Mouse (Mus musculus): Measurements from ENCODE around the gene Rnf157. TPM values are rescaled to one million over a fixed set of nuclear protein-coding genes. Genes with fewer than 3 reads are reported as not detected.

Rnf157 gene
- polyA plus RNA-seq (2012; rRNA removed): 7.2 and 9.6 TPM in 2 replicates

GRCm38 (mm10) chr11:116412904-116413630, at the start of gene Rnf157:
TSS of gene Rnf157 (minus strand) at chr11:116413032.
- Histone ChIP-seq H3K27ac (ENCODE audit: control insufficient read depth, insufficient read depth, low read depth, low read length) (peak within 1 kb of the TSS; percentile 75), H3K4me3 (ENCODE audit: control insufficient read depth, low read depth, low read length) (peak within 1 kb of the TSS; percentile 92), H3K4me1 (ENCODE audit: control insufficient read depth, insufficient read depth, low read length) (peaks cover 13% of the 10 kb centered on the region), H3K27me3 (ENCODE audit: control insufficient read depth, insufficient read depth, low read length) (no peaks in the 10 kb centered on the region), H3K36me3 (ENCODE audit: control insufficient read depth, insufficient read depth, low read length) (no peaks in the 10 kb centered on the region)
- peak; percentile 22; the same call in 1 of the 2 replicates for TF ChIP-seq POLR2A (IDR thresholded peaks at IDR 0.05; ENCODE audit: control insufficient read depth, low read depth, low read length)
- no peak for TF ChIP-seq CTCF (IDR thresholded peaks at IDR 0.05; ENCODE audit: control insufficient read depth, insufficient read depth, insufficient replicate concordance, low read depth, low read length)

DNA sequence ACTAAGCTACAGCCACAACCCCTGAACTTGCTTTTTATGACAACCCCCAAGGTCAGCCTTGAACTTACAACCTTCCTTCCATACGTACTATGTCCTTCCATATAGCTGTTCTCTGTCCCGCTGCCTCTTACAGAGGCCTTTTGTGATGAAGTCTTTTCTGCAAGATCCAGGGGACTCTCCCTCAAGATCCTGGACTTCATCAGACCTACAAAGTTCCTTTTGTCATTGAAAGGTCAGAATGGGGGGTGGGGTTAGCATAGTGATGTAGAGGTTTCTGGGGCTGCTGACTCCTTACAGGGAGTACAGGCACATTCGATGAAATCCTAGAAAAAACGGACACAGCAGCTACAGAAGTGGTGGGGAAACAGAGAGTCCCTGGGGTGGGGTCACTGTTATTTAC, 47.0 kb upstream of the Rnf157 start:
- Histone ChIP-seq H3K4me1 (ENCODE audit: control insufficient read depth, insufficient read depth, low read length) (no peaks in the 10 kb centered on the region; the same call in 1 of the 2 replicates), H3K27me3 (ENCODE audit: control insufficient read depth, insufficient read depth, low read length) (no peaks in the 10 kb centered on the region), H3K27ac (ENCODE audit: control insufficient read depth, insufficient read depth, low read depth, low read length) (peak overlapping the region; percentile 90), H3K36me3 (ENCODE audit: control insufficient read depth, insufficient read depth, low read length) (no peaks in the 10 kb centered on the region; the same call in 1 of the 2 replicates), H3K4me3 (ENCODE audit: control insufficient read depth, low read depth, low read length) (peak overlapping the region; percentile 86)
- TF ChIP-seq CTCF (IDR thresholded peaks at IDR 0.05; ENCODE audit: control insufficient read depth, insufficient read depth, insufficient replicate concordance, low read depth, low read length) (no peak), POLR2A (IDR thresholded peaks at IDR 0.05; ENCODE audit: control insufficient read depth, low read depth, low read length) (no peak)

GRCm38 (mm10) chr11:116456234-116456633, 43.4 kb upstream of the Rnf157 start:
- H3K4me1 ChIP-seq (ENCODE audit: control insufficient read depth, insufficient read depth, low read length): no peaks in the 10 kb centered on the region; the same call in 1 of the 2 replicates
- no peak for TF ChIP-seq POLR2A (IDR thresholded peaks at IDR 0.05; ENCODE audit: control insufficient read depth, low read depth, low read length)
- H3K36me3 ChIP-seq (ENCODE audit: control insufficient read depth, insufficient read depth, low read length): no peaks in the 10 kb centered on the region; the same call in 1 of the 2 replicates
- H3K4me3 ChIP-seq (ENCODE audit: control insufficient read depth, low read depth, low read length): peak overlapping the region; percentile 5; the same call in 1 of the 2 replicates
- H3K27ac ChIP-seq (ENCODE audit: control insufficient read depth, insufficient read depth, low read depth, low read length): no peak overlapping the region
- H3K27me3 ChIP-seq (ENCODE audit: control insufficient read depth, insufficient read depth, low read length): no peaks in the 10 kb centered on the region

- H3K27me3 ChIP-seq (ENCODE audit: control insufficient read depth, insufficient read depth, low read length): no peaks in the 10 kb centered on the region
- no peaks in the 10 kb centered on the region; the same call in 1 of the 2 replicates for H3K4me1 ChIP-seq (ENCODE audit: control insufficient read depth, insufficient read depth, low read length)
- H3K4me3 ChIP-seq (ENCODE audit: control insufficient read depth, low read depth, low read length): no peak overlapping the region
- no peaks in the 10 kb centered on the region; the same call in 1 of the 2 replicates for H3K36me3 ChIP-seq (ENCODE audit: control insufficient read depth, insufficient read depth, low read length)
- TF ChIP-seq POLR2A (IDR thresholded peaks at IDR 0.05; ENCODE audit: control insufficient read depth, low read depth, low read length): no peak
- no peak overlapping the region for H3K27ac ChIP-seq (ENCODE audit: control insufficient read depth, insufficient read depth, low read depth, low read length)
These were observed 41.1 kb upstream of the Rnf157 start for GRCm38 (mm10) chr11:116453889-116454288.

DNA sequence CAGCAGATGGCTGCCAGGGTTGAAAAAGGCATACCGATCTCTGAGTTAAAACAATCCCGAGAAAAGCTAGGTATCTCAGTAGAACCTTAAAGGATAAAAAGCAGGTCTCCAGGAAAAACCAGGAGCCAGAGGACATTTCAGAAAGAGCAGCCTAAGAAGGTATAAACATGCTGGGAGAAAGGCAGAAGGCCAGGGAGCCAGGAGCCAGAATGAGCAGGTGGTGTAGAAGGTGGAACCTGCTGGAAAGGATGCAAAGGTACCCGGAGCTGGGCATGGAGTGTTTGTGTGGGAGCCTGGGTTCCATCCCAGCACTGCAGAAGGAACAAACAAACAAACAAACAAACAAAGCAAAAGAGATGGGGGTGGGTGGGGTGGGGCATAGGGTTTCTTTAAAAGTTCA, 36.5 kb upstream of the Rnf157 start:
- no peaks in the 10 kb centered on the region for H3K36me3 ChIP-seq (ENCODE audit: control insufficient read depth, insufficient read depth, low read length)
- no peak overlapping the region for H3K4me3 ChIP-seq (ENCODE audit: control insufficient read depth, low read depth, low read length)
- TF ChIP-seq CTCF (IDR thresholded peaks at IDR 0.05; ENCODE audit: control insufficient read depth, insufficient read depth, insufficient replicate concordance, low read depth, low read length) (no peak), POLR2A (IDR thresholded peaks at IDR 0.05; ENCODE audit: control insufficient read depth, low read depth, low read length) (no peak)
- H3K27ac ChIP-seq (ENCODE audit: control insufficient read depth, insufficient read depth, low read depth, low read length): no peak overlapping the region
- no peaks in the 10 kb centered on the region for H3K27me3 ChIP-seq (ENCODE audit: control insufficient read depth, insufficient read depth, low read length)
- H3K4me1 ChIP-seq (ENCODE audit: control insufficient read depth, insufficient read depth, low read length): peaks cover 10% of the 10 kb centered on the region

DNA sequence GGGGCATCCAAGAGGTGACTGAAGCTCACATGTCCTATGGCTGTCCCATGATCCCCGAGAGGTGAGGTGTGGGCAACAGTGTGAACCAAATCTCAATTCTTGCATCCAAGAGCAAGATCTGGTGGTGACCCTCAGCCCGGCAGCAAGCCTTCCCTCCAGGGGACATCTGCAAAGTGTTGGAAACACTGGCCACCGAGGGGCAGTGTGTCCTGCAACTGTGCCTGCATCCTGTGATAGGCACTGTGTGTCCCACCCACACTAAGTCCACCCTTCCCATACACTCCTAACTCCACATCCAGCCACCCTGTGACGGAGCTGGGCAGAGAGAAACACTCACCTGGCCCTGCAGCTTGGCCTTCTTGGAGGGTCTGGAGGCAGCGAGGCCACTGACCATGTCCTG, 35.0 kb upstream of the Rnf157 start:
- Histone ChIP-seq H3K27me3 (ENCODE audit: control insufficient read depth, insufficient read depth, low read length) (no peaks in the 10 kb centered on the region), H3K4me3 (ENCODE audit: control insufficient read depth, low read depth, low read length) (peak overlapping the region; percentile 43), H3K4me1 (ENCODE audit: control insufficient read depth, insufficient read depth, low read length) (peaks cover 10% of the 10 kb centered on the region), H3K36me3 (ENCODE audit: control insufficient read depth, insufficient read depth, low read length) (no peaks in the 10 kb centered on the region), H3K27ac (ENCODE audit: control insufficient read depth, insufficient read depth, low read depth, low read length) (no peak overlapping the region)
- TF ChIP-seq CTCF (IDR thresholded peaks at IDR 0.05; ENCODE audit: control insufficient read depth, insufficient read depth, insufficient replicate concordance, low read depth, low read length): peak; percentile 3; the same call in 1 of the 2 replicates
- no peak for TF ChIP-seq POLR2A (IDR thresholded peaks at IDR 0.05; ENCODE audit: control insufficient read depth, low read depth, low read length)

- H3K4me3 ChIP-seq (ENCODE audit: control insufficient read depth, low read depth, low read length): peak overlapping the region; percentile 55
- H3K27me3 ChIP-seq (ENCODE audit: control insufficient read depth, insufficient read depth, low read length): no peaks in the 10 kb centered on the region
- no peak overlapping the region for H3K27ac ChIP-seq (ENCODE audit: control insufficient read depth, insufficient read depth, low read depth, low read length)
- peaks cover 10% of the 10 kb centered on the region for H3K4me1 ChIP-seq (ENCODE audit: control insufficient read depth, insufficient read depth, low read length)
- H3K36me3 ChIP-seq (ENCODE audit: control insufficient read depth, insufficient read depth, low read length): no peaks in the 10 kb centered on the region
- TF ChIP-seq CTCF (IDR thresholded peaks at IDR 0.05; ENCODE audit: control insufficient read depth, insufficient read depth, insufficient replicate concordance, low read depth, low read length): no peak
- no peak for TF ChIP-seq POLR2A (IDR thresholded peaks at IDR 0.05; ENCODE audit: control insufficient read depth, low read depth, low read length)
These were observed 33.6 kb upstream of the Rnf157 start for GRCm38 (mm10) chr11:116446308-116446887.
